Mouse (Mus musculus) heart, embryonic 12.5 days (tissue): ENCODE measurements around the gene Slc35c1. TPM values are rescaled to one million over a fixed set of nuclear protein-coding genes. Genes with fewer than 3 reads are reported as not detected.
A peak's percentile ranks its signal among the peaks of the same experiment; 100 is the strongest.

Experiments used
- ATAC-seq: fragments of 200-750 bp; cut with Nextera tagmentation; 2 replicates; pipeline ENCODE4 v1.8.0; 2017; ENCODE audit warnings: moderate TSS enrichment, moderate library complexity; ENCODE audit not compliant: insufficient number of reproducible peaks, low FRiP score
- H3K27ac ChIP-seq: fragments of 300-500 bp; sonication (generic); 2 replicates; pipeline ENCODE4 v1.5.1; 2016; ENCODE audit warnings: mild to moderate bottlenecking, moderate library complexity; ENCODE audit not compliant: poor library complexity, severe bottlenecking
- H3K27me3 ChIP-seq: fragments of 300-500 bp; sonication (generic); replicated peaks from 2 replicates; pipeline ENCODE4 v1.6.1; 2016; ENCODE audit warnings: mild to moderate bottlenecking, moderate library complexity
- H3K36me3 ChIP-seq: fragments of 300-500 bp; sonication (generic); 2 replicates; pipeline ENCODE4 v1.6.1; 2016; ENCODE audit warnings: mild to moderate bottlenecking, moderate library complexity
- H3K4me1 ChIP-seq: fragments of 300-500 bp; sonication (generic); replicated peaks from 2 replicates; pipeline ENCODE4 v1.6.1; 2016; ENCODE audit warnings: mild to moderate bottlenecking
- H3K4me2 ChIP-seq: fragments of 300-500 bp; sonication (generic); 2 replicates; pipeline ENCODE4 v1.6.1; 2016; ENCODE audit warnings: mild to moderate bottlenecking, moderate library complexity
- H3K4me3 ChIP-seq: fragments of 300-500 bp; sonication (generic); 2 replicates; pipeline ENCODE4 v1.5.1; 2016; ENCODE audit warnings: mild to moderate bottlenecking
- H3K9ac ChIP-seq: fragments of 300-500 bp; sonication (generic); 2 replicates; pipeline ENCODE4 v1.6.1; 2016; ENCODE audit warnings: mild to moderate bottlenecking, moderate library complexity
- H3K9me3 ChIP-seq: fragments of 300-500 bp; sonication (generic); replicated peaks from 2 replicates; pipeline ENCODE4 v1.6.1; 2016; ENCODE audit warnings: mild to moderate bottlenecking, moderate library complexity
- WGBS: fragments of 180-500 bp; shearing (Covaris S2); methylation state at CpG from one replicate; pipeline ENCODE4 v1.1.7; 2016; 5-methylcytosine and 5-hydroxymethylcytosine counted together
- polyA plus RNA-seq: library from polyadenylated mRNA; unstranded; fragments of >200 nt; fragmentation: Nextera tagmentation; extraction: Ambion mirVana; gene quantifications from 2 replicates; pipeline ENCODE4 v1.2.1, GENCODE M21; 2016

Gene Slc35c1
- polyA plus RNA-seq, 1 experiment from 2014 or later: 10.1 TPM

GRCm38 (mm10) chr2:92474920-92475319, 14.6 kb upstream of the Slc35c1 start:
- no peak for ATAC-seq
- WGBS: 79% methylated on average over 3 of the region's 3 CpGs

DNA sequence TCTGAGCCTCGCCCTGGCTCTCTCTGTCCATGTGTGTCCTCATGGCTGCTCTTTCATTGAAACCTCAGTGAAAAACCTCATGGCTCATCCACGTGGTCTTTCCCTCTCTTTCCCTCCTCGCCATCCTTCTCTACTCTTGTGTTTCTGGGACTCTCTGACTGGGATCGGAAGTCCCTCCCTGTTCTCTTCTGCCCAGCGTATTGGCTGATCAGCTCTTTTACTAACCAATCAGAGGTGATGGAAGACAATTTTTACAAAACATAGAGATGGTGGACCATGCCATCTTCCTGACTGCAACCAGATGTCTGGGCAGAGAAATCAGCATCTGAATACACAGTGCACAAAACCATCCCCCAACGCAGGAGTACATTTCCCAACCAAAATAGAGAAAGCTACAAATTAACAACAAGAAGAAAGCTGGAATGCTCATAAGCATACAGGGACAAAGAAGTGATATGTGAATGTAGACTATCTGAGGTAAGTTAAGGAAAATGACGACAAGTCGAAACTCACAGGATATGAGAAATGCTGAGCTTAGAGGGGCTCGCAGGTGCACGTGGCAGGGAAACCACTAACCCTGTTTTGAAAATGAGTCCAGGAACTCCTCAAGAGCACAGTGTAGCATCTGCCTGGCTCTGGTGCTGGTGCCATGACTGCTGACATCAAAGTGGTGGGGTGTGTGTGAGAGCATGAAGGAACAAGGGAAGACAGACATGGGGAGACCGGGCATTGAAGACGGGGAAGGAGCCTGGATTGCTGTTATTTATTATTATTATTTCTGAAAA, 11.7 kb upstream of the Slc35c1 start:
- peaks cover 6% of the 10 kb centered on the region; the same call in 1 of the 2 replicates for H3K9me3 ChIP-seq
- WGBS: 79% methylated on average over 12 of the region's 12 CpGs
- ATAC-seq: no peak

More at GRCm38 (mm10) chr2:92474920-92475319, 14.6 kb upstream of the Slc35c1 start:
- Histone ChIP-seq H3K36me3 (no peaks in the 10 kb centered on the region), H3K4me1 (peaks cover 9% of the 10 kb centered on the region), H3K9me3 (peaks cover 11% of the 10 kb centered on the region; the same call in 1 of the 2 replicates), H3K4me2 (no peak overlapping the region), H3K27ac (no peak overlapping the region), H3K4me3 (no peak overlapping the region), H3K9ac (no peak overlapping the region), H3K27me3 (0 out of 2 replicates have a peak, but pooled peaks cover 3% of the 10 kb centered on the region)

GRCm38 (mm10) chr2:92464690-92465089, 4.4 kb upstream of the Slc35c1 start:
- peaks cover 7% of the 10 kb centered on the region; the same call in 1 of the 2 replicates for H3K4me1 ChIP-seq
- H3K9ac ChIP-seq: no peak overlapping the region
- H3K4me3 ChIP-seq: no peak overlapping the region
- H3K27me3 ChIP-seq: peaks cover 26% of the 10 kb centered on the region
- no peaks in the 10 kb centered on the region for H3K9me3 ChIP-seq
- 64% methylated on average over 3 of the region's 3 CpGs for WGBS
- no peak overlapping the region for H3K4me2 ChIP-seq
- H3K36me3 ChIP-seq: no peaks in the 10 kb centered on the region
- H3K27ac ChIP-seq: no peak overlapping the region
- no peak for ATAC-seq

More for the DNA sequence above, 11.7 kb upstream of the Slc35c1 start:
- Histone ChIP-seq H3K9ac (no peak overlapping the region), H3K36me3 (no peaks in the 10 kb centered on the region), H3K27ac (no peak overlapping the region), H3K4me3 (no peak overlapping the region), H3K27me3 (0 out of 2 replicates have a peak, but pooled peaks cover 3% of the 10 kb centered on the region), H3K4me1 (no peaks in the 10 kb centered on the region), H3K4me2 (no peak overlapping the region)

GRCm38 (mm10) chr2:92461215-92461614, 877 bp upstream of the Slc35c1 start:
- peaks cover 34% of the 10 kb centered on the region for H3K4me1 ChIP-seq
- H3K9ac ChIP-seq: no peak overlapping the region
- H3K27ac ChIP-seq: no peak overlapping the region
- H3K4me3 ChIP-seq: no peak overlapping the region
- peaks cover 26% of the 10 kb centered on the region for H3K27me3 ChIP-seq
- no peaks in the 10 kb centered on the region for H3K36me3 ChIP-seq
- no peak overlapping the region for H3K4me2 ChIP-seq
- no peak for ATAC-seq
- no peaks in the 10 kb centered on the region for H3K9me3 ChIP-seq
- 75% methylated on average over 1 of the region's 1 CpGs for WGBS

DNA sequence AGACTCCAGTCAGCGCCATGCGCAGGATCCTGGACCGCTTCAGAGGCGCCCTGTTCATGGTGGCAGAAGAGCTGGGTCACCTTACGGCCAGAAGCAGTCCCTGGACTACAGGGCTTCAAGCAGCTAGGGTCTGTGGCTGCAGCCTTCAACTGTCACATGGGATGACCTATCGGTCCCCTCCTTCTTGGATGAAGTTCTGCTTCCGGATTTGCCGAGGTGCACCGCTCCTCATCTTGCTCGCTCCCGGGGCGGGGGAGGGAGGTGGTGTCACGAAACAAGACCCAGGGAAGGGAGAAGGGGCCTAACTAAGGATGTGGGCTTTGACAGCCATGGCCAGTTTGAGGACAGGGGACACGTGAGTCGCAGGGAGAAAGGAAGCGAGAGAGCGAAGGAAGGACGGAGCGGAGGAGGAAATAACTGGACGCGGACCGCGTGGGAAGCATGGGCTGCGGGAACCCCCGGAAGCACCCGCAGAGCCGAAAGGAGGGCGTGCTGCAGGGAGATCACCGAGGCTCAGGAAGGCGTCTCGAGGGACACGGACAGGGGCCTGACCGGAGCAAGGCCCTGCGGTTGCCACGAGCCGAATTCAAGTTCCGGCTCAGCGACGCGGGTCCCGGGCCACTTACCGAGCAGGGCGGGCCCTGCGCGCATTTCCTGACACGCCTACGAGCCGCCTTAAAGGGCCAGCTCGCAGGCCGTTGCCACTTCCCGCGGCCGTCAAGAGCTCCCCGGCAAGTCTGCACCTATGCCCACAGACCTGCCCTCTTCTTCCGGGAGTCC, 1.0 kb downstream of the Slc35c1 start:
- under 1% methylated on average over 55 of the region's 55 CpGs for WGBS
- H3K9me3 ChIP-seq: no peaks in the 10 kb centered on the region
- H3K9ac ChIP-seq: peak overlapping the region; percentile 86
- H3K27me3 ChIP-seq: peaks cover 26% of the 10 kb centered on the region
- H3K36me3 ChIP-seq: peaks cover 8% of the 10 kb centered on the region
- ATAC-seq: peak; percentile 88
- peaks cover 42% of the 10 kb centered on the region for H3K4me1 ChIP-seq
- 0 out of 2 replicates have a peak overlapping the region, but pooled peaks have one; percentile 17 for H3K27ac ChIP-seq
- peak overlapping the region; percentile 97 for H3K4me2 ChIP-seq
- H3K4me3 ChIP-seq: peak overlapping the region; percentile 94

GRCm38 (mm10) chr2:92458481-92458880, 1.9 kb downstream of the Slc35c1 start:
- Histone ChIP-seq H3K9me3 (no peaks in the 10 kb centered on the region), H3K27ac (no peak overlapping the region), H3K27me3 (peaks cover 26% of the 10 kb centered on the region), H3K36me3 (peaks cover 16% of the 10 kb centered on the region), H3K4me2 (peak overlapping the region; percentile 97), H3K4me3 (peak overlapping the region; percentile 94), H3K4me1 (peaks cover 42% of the 10 kb centered on the region), H3K9ac (peak overlapping the region; percentile 86)
- no peak for ATAC-seq
- WGBS: 59% methylated on average over 13 of the region's 13 CpGs

DNA sequence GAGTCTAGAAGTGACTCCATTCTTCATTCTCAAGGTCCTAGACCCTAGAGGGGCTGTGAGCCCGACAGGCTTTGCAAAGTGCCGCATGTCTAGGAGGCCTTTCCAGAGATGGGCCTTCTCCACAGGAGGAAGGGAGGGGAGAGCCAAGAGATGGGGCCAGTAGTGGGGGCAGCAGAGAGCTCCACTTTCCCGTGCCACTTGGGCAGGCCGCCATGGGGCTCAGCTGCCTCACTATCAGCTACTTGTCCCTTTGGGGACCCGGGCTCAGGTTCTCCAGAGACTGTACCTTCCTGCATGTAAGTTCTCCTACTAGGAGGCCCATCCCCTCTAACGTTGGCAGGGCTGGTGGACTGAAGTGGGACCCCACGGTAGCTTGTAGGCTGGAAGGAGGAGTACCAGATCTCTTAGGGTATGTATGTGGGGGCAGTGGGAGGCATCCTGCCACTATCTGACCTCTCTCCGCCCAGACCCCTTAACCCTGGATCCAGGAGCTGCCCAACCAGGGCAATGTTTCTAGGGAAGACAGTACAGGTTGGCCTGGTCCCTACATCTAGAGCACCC, 3.3 kb downstream of the Slc35c1 start:
- no peak for ATAC-seq
- H3K9ac ChIP-seq: no peak overlapping the region
- 70% methylated on average over 8 of the region's 8 CpGs for WGBS
- peaks cover 42% of the 10 kb centered on the region for H3K4me1 ChIP-seq
- no peaks in the 10 kb centered on the region for H3K9me3 ChIP-seq
- no peak overlapping the region for H3K4me3 ChIP-seq
- H3K27me3 ChIP-seq: peaks cover 19% of the 10 kb centered on the region
- no peak overlapping the region for H3K27ac ChIP-seq
- H3K4me2 ChIP-seq: peak overlapping the region; percentile 18
- H3K36me3 ChIP-seq: peaks cover 29% of the 10 kb centered on the region

DNA sequence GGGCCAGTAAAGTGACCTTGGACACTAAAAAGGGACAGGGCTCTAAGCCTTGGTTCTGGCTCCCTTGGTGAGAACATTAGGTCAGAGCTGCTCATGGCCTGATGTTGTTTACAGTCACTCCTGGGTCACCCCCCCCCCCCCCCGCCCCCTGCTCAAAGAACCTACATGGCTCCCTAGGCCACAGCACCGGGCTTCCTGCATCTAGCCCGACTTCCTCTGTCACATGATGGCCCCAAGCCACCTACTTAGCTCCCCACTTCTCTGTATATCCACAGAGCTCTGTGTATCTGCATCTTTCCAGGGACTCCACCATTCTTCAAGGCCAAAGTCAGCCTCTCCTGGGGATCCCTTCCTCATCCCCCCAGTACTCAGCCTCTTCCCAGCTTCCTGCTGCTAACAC, 4.6 kb downstream of the Slc35c1 start:
- Histone ChIP-seq H3K27ac (no peak overlapping the region), H3K36me3 (peaks cover 29% of the 10 kb centered on the region), H3K4me1 (peaks cover 42% of the 10 kb centered on the region), H3K9me3 (no peaks in the 10 kb centered on the region), H3K4me2 (no peak overlapping the region), H3K27me3 (peaks cover 6% of the 10 kb centered on the region), H3K9ac (no peak overlapping the region), H3K4me3 (no peak overlapping the region)
- WGBS: 50% methylated on average over 2 of the region's 3 CpGs
- no peak for ATAC-seq

DNA sequence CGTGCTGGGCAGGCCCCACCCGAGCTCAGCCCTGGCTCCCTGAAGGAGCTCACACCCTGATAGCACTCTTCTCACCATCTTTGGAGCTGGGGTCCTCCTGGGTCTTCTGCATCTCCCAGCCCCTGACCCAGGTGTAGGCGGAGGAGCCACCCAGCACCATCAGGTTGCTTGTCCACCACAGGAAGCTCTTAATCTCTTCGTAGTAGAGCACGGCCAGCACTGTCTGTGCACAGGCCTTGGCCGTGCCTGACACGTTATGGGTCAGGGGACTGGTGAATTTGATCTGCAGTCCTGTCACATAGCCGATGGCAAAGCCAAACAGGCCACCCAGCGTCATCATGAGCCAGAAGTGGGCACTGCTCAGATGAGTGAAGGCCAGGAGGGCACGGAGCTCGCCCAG, 6.2 kb downstream of the Slc35c1 start:
- ATAC-seq: no peak
- Histone ChIP-seq H3K9ac (no peak overlapping the region), H3K27me3 (no peaks in the 10 kb centered on the region), H3K9me3 (no peaks in the 10 kb centered on the region), H3K36me3 (peaks cover 29% of the 10 kb centered on the region), H3K27ac (no peak overlapping the region), H3K4me3 (no peak overlapping the region), H3K4me1 (peaks cover 35% of the 10 kb centered on the region), H3K4me2 (no peak overlapping the region)
- WGBS: 92% methylated on average over 11 of the region's 11 CpGs

DNA sequence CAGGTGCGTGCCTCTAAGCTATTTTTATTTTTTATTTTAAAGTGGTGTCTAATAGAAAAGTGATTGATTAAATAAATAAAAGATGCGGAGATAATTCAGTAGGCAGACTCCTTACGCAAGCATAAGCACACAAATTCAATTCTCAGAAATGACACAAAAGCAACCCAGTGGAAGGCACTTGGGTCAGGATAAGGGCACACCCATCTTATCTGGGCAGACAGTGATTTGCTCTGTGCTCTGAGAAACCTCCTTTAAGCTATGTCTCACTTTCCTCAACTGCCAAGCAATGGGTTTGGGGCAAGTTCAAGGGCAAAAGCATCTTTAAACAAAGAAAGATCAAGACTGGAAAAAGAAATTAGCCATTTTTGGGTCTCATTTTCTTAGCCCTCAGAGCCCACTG, 9.2 kb downstream of the Slc35c1 start:
- Histone ChIP-seq H3K4me1 (peaks cover 8% of the 10 kb centered on the region; the same call in 1 of the 2 replicates), H3K36me3 (peaks cover 29% of the 10 kb centered on the region), H3K4me3 (no peak overlapping the region), H3K9me3 (no peaks in the 10 kb centered on the region), H3K27ac (no peak overlapping the region), H3K4me2 (no peak overlapping the region), H3K27me3 (no peaks in the 10 kb centered on the region), H3K9ac (no peak overlapping the region)
- no peak for ATAC-seq
- 87% methylated on average over 3 of the region's 3 CpGs for WGBS
